Mouse (Mus musculus) forebrain, embryonic 12.5 days (tissue): ENCODE results near the gene Kat14. TPM values are rescaled to one million over a fixed set of nuclear protein-coding genes. Genes with fewer than 3 reads are reported as not detected.

ENCODE experiments used
- ATAC-seq: fragments of 200-750 bp; cut with Nextera tagmentation; 2 replicates; pipeline ENCODE4 v1.8.0; 2017; ENCODE audit warnings: moderate TSS enrichment; ENCODE audit not compliant: low FRiP score
- H3K27ac ChIP-seq: fragments of 300-500 bp; sonication (generic); 2 replicates; pipeline ENCODE4 v1.5.1; 2016; ENCODE audit warnings: mild to moderate bottlenecking
- H3K27me3 ChIP-seq: fragments of 300-500 bp; sonication (generic); 2 replicates; pipeline ENCODE4 v1.6.1; 2016; ENCODE audit warnings: mild to moderate bottlenecking
- H3K36me3 ChIP-seq: fragments of 300-500 bp; sonication (generic); replicated peaks from 2 replicates; pipeline ENCODE4 v1.6.1; 2016; ENCODE audit warnings: mild to moderate bottlenecking
- H3K4me1 ChIP-seq: fragments of 300-500 bp; sonication (generic); 2 replicates; pipeline ENCODE4 v1.6.1; 2016
- H3K4me2 ChIP-seq: fragments of 300-500 bp; sonication (generic); 2 replicates; pipeline ENCODE4 v1.6.1; 2016; ENCODE audit warnings: mild to moderate bottlenecking, moderate library complexity
- H3K4me3 ChIP-seq: fragments of 300-500 bp; sonication (generic); replicated peaks from 2 replicates; pipeline ENCODE4 v1.5.1; 2016; ENCODE audit warnings: mild to moderate bottlenecking
- H3K9ac ChIP-seq: fragments of 300-500 bp; sonication (generic); 2 replicates; pipeline ENCODE4 v1.6.1; 2016; ENCODE audit warnings: mild to moderate bottlenecking
- H3K9me3 ChIP-seq: fragments of 300-500 bp; sonication (generic); 2 replicates; pipeline ENCODE4 v1.6.1; 2016
- WGBS: fragments of 180-500 bp; shearing (Covaris S2); methylation state at CpG from one replicate; pipeline ENCODE4 v1.1.7; 2016; 5-methylcytosine and 5-hydroxymethylcytosine counted together
- polyA plus RNA-seq: library from polyadenylated mRNA; unstranded; fragments of >200 nt; fragmentation: Nextera tagmentation; extraction: Ambion mirVana; gene quantifications from 2 replicates; pipeline ENCODE4 v1.2.1, GENCODE M21; 2016

Kat14 gene
- polyA plus RNA-seq = 41.2 and 42.9 TPM in 2 replicates

DNA sequence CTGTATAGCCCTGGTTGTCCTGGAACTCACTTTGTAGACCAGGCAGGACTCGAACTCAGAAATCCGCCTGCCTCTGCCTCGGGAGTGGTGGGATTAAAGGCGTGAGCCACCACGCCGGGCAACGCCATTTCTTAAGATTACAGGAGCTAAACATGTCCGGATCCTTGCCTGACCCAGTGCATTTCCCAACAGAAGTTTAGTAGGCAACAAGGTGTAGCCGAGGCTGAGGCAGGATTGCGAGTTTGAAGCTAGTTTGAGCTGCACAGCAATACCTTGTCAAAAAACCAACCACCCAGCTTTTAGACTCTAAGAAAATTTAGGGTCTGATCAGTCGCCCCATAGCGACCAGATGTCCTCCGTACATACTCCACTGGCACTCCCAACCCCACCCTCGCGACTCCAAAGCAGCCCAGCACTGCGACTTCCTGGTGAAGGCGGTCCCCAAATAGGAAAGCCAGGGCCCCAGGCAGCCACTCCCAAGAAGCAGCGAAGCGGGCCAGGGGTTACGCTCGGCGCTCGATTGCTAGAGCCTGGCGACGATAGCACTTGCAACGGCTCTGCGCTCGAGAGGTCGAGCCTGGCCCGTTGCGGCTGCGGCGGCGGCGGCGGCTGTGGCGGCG, at the start of gene Kat14, which contains the start of gene Pet117:
Kat14 (plus strand) TSS at position 584 of the 620 bp plus-strand sequence.
Pet117 (plus strand) TSS at position 597 of the 620 bp plus-strand sequence.
- Histone ChIP-seq H3K36me3 (peaks cover 6% of the 10 kb centered on the region), H3K9ac (peak within 1 kb of the TSS; percentile 81), H3K4me2 (peak within 1 kb of the TSS; percentile 62), H3K4me3 (peak within 1 kb of the TSS; percentile 78), H3K27ac (peak within 1 kb of the TSS; percentile 93), H3K9me3 (no peaks in the 10 kb centered on the region), H3K27me3 (no peaks in the 10 kb centered on the region), H3K4me1 (peaks cover 20% of the 10 kb centered on the region)
- peak; percentile 96 for ATAC-seq
- 7% methylated on average over 38 of the region's 38 CpGs for WGBS

DNA sequence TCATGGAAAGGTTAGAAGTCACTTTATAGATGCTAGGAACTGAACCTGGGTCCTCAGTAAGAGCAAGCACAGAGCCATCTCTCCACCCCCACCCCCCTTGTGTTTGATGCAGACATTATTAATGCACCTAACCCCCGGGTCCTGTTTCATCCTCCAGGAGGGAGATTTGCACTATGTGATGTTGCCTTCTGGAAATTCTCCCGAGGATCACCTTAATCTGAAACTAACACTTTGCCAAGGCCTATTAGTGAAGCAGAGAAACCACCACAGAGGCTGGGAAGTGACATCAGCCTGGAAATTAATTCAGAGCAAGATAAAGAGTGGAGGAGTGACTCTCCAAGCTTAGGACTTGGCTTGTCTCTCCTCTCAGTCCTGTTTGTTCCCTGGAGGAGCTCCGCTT, 44.6 kb upstream of the Kat14 start:
- Histone ChIP-seq H3K27me3 (peaks cover 20% of the 10 kb centered on the region), H3K9me3 (no peaks in the 10 kb centered on the region), H3K9ac (no peak overlapping the region), H3K4me1 (no peaks in the 10 kb centered on the region), H3K27ac (no peak overlapping the region), H3K36me3 (no peaks in the 10 kb centered on the region), H3K4me3 (no peak overlapping the region), H3K4me2 (no peak overlapping the region)
- 76% methylated on average over 3 of the region's 3 CpGs for WGBS
- ATAC-seq = no peak

DNA sequence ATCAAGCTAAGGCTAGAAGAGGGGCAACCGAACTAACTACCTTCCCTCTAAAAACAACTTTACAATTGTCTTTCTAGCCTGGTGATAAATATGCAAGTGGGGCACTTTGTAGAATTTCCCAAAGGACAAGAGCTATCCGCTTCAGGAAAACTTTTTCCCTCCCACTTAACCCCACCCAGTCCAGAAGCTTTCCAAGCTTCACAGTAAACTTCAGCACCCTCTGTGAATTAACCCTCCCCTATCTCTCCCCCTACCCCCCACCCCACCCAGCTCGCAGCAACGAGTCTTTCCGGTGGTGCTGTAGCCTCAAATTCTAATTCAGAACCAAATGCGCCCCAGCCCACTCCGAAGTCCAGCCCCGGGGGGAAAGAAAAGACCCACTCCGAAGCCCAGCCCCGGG, 39.3 kb upstream of the Kat14 start:
- Histone ChIP-seq H3K36me3 (no peaks in the 10 kb centered on the region), H3K4me1 (peaks cover 35% of the 10 kb centered on the region), H3K27ac (no peak overlapping the region), H3K4me3 (no peak overlapping the region), H3K9me3 (no peaks in the 10 kb centered on the region), H3K27me3 (peaks cover 72% of the 10 kb centered on the region), H3K4me2 (peak overlapping the region; percentile 3; the same call in 1 of the 2 replicates), H3K9ac (no peak overlapping the region)
- 5% methylated on average over 9 of the region's 10 CpGs for WGBS
- ATAC-seq = no peak

DNA sequence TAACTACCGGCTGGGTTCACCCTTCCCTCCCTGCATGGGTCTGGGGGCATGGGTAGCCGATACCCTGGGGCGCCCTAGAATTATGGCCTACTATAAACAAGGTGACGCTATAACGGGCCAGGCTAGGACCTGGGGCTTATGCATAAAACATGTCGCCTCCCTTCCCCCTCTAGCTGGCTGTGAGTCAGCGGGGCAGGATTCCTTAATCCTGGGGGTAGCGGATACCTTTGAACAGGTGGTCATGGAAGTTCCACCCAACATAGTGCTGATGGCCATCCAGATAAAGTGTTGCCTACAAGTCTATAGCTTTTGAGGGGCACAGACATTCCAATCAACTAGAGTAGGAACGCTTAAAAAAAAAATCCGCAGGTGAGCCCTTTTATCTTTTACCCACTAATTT, 38.8 kb upstream of the Kat14 start:
- no peak overlapping the region for H3K9ac ChIP-seq
- no peak overlapping the region for H3K4me3 ChIP-seq
- peak overlapping the region; percentile 3; the same call in 1 of the 2 replicates for H3K4me2 ChIP-seq
- WGBS = 3% methylated on average over 10 of the region's 10 CpGs
- H3K27me3 ChIP-seq = peaks cover 76% of the 10 kb centered on the region
- H3K36me3 ChIP-seq = no peaks in the 10 kb centered on the region
- no peak for ATAC-seq
- H3K27ac ChIP-seq = no peak overlapping the region
- H3K9me3 ChIP-seq = no peaks in the 10 kb centered on the region
- peaks cover 35% of the 10 kb centered on the region for H3K4me1 ChIP-seq

DNA sequence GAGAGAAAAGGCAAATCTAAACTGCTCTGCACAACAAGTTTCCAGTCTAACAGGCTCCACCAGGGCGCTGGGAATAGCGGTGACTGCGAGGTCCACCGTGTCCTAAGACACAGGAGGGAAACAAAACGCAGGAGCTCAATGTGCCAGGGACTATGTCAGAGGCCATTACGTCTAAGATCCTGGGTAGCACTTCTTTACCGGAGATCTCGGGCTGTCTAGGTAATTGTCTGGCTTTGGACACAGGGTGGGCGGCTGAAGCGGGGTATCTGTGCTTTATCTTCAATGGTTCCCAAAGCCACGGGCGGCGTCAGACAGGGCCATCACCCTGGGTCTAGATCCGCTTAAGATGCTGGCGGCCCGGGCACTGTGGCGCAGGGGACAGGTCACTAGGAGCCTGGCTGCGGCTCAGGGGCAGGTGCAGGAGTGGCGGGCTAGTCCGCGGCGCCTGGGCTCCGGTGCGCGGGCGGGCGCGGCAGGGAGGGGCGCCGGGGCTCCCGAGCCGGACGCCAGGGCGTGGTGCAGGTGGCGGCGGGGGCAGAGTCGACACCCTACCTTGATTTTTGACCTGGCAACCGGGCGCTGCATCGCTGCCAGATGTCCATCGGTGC, 38.3 kb upstream of the Kat14 start:
- peak overlapping the region; percentile 48 for H3K4me3 ChIP-seq
- peak overlapping the region; percentile 30; the same call in 1 of the 2 replicates for H3K9ac ChIP-seq
- H3K36me3 ChIP-seq = no peaks in the 10 kb centered on the region
- peak overlapping the region; percentile 83 for H3K4me2 ChIP-seq
- peaks cover 35% of the 10 kb centered on the region for H3K4me1 ChIP-seq
- H3K27me3 ChIP-seq = peaks cover 82% of the 10 kb centered on the region
- peak; percentile 37; the same call in 1 of the 2 replicates for ATAC-seq
- no peaks in the 10 kb centered on the region for H3K9me3 ChIP-seq
- under 1% methylated on average over 33 of the region's 41 CpGs for WGBS
- H3K27ac ChIP-seq = no peak overlapping the region

DNA sequence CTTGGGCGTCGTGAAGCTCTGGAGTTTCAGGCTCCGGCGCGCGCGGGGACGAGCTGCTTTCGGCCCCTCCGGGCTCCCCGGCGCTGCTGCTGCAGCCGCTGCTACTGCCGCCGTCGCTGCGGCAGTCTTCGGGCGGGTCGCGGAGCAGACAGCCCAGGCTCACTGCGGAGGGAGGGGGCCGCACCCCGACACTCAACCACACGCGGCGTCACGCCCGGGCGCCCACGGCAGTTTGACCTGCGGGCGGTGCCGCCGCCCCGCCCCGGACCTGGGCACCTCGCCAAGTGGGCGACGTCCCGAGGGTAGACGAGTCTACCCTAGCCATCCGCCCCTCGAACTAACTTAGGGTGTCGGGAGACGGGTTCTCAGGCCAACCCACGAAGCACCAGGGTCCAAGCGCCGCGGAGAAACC, 37.8 kb upstream of the Kat14 start:
- H3K27ac ChIP-seq = no peak overlapping the region
- peak overlapping the region; percentile 83 for H3K4me2 ChIP-seq
- no peaks in the 10 kb centered on the region for H3K36me3 ChIP-seq
- H3K4me3 ChIP-seq = peak overlapping the region; percentile 48
- peak overlapping the region; percentile 30; the same call in 1 of the 2 replicates for H3K9ac ChIP-seq
- no peaks in the 10 kb centered on the region for H3K9me3 ChIP-seq
- under 1% methylated on average over 48 of the region's 50 CpGs for WGBS
- ATAC-seq = peak; percentile 72
- peaks cover 35% of the 10 kb centered on the region for H3K4me1 ChIP-seq
- peaks cover 85% of the 10 kb centered on the region for H3K27me3 ChIP-seq

DNA sequence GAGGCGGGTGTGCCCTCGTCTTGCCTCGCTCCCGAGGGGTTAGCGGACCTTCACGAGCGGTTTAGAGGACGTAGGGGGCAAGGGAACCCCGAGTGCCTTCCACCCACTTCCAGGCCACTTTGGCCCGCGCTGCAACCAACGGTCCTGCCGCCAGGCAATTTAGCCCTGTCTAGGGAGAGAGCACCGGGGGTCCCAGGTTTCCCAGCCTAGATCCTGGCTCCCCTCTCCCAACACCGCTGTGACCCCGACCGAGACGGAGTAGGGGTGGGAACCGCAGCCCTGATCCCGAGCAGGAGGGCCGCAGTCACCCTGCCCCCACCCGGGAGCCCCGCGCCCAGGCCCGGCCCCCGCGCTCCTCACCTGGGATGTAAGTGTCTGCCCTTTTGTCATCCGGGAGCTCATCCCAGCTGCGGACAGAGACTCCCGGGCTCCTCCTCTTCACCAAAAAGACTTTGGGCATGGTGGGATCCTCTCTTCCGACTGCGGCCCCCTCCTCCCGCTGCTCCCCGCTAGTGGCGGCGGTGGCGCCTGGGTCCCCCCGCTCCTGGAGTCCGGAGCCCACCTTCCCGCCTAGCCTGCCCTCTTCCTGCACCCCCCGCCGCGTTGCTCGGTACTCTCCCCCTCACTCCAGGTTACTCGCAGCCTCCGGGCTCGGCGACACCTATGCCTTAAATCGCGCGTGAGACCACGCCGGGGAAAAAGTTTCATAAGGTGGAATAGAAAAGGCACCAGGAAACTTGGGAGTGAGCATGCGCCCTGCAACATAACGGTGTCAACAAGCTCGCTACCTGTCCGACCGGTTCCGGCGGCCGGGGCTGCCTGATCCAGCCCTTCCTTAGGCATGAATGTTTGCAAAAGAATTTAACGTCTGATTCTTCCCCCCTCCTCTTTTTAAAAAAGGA, 37.1 kb upstream of the Kat14 start, which contains the start of gene Ovol2:
Ovol2 (minus strand) TSS at position 746 of the 902 bp plus-strand sequence.
- H3K4me3 ChIP-seq = peak within 1 kb of the TSS; percentile 48
- no peaks in the 10 kb centered on the region for H3K9me3 ChIP-seq
- peaks cover 35% of the 10 kb centered on the region for H3K4me1 ChIP-seq
- peaks cover 88% of the 10 kb centered on the region for H3K27me3 ChIP-seq
- no peaks in the 10 kb centered on the region for H3K36me3 ChIP-seq
- ATAC-seq = peak; percentile 59
- peak within 1 kb of the TSS; percentile 83 for H3K4me2 ChIP-seq
- peak within 1 kb of the TSS; percentile 30; the same call in 1 of the 2 replicates for H3K9ac ChIP-seq
- WGBS = under 1% methylated on average over 62 of the region's 62 CpGs
- H3K27ac ChIP-seq = no peak within 1 kb of the TSS

DNA sequence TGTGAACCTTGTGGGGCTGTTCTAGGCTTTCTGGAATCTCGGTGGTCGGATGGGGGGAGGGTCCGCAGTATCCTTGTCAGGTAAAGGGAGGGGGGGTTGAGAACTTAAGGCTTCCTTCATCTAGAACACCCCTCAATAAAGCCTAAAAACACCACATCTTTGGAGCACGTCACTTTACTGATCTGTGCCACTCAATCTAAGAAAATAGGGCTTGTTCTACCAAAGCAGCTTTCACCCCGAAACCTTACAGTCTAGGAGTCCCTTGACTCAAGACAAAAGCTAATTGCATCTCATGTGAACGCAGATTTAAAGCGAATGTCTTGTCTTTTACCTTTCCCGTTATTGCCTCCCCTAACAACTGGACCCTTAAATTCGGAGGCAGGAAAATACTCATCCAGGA, 36.3 kb upstream of the Kat14 start:
- Histone ChIP-seq H3K9ac (no peak overlapping the region), H3K4me1 (peaks cover 35% of the 10 kb centered on the region), H3K27ac (no peak overlapping the region), H3K4me3 (peak overlapping the region; percentile 16; the same call in 1 of the 2 replicates), H3K4me2 (peak overlapping the region; percentile 83), H3K9me3 (no peaks in the 10 kb centered on the region), H3K36me3 (no peaks in the 10 kb centered on the region), H3K27me3 (peaks cover 89% of the 10 kb centered on the region)
- ATAC-seq = no peak
- 3% methylated on average over 9 of the region's 9 CpGs for WGBS

DNA sequence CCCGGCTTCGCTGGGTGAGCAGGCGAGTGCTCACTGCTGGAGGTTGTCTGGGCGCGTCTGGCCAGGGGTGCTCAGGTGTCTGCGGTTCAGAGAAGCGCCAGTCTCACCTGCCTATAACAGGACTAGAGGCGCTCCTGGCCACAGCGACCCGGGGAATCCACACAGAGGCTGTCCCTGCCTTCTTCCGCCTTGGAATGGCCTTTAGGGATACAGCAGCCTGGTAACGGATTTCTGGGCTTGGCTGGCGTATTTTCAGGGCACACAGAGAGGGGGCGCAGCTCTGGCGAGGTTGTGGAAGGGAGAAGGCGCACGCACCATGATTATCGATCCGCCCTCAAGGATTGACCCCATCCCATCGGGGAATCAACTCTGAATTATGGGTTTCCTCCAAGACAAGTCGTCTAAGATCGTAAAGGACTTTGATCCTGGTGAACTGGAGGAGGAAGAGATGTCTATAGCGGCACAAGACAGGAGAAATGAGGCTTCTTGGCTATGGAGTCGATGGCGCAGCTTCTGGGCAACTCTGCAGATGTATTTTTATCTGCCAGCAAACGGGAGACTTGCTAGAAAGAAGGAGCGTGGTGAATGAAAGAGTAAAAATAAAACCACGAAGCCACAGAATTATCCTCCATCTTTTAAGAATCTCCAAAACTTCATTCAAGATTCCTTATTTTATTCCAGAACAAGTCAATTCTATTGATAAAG, 35.5 kb upstream of the Kat14 start:
- H3K4me1 ChIP-seq = peaks cover 35% of the 10 kb centered on the region
- no peaks in the 10 kb centered on the region for H3K9me3 ChIP-seq
- 7% methylated on average over 28 of the region's 28 CpGs for WGBS

DNA sequence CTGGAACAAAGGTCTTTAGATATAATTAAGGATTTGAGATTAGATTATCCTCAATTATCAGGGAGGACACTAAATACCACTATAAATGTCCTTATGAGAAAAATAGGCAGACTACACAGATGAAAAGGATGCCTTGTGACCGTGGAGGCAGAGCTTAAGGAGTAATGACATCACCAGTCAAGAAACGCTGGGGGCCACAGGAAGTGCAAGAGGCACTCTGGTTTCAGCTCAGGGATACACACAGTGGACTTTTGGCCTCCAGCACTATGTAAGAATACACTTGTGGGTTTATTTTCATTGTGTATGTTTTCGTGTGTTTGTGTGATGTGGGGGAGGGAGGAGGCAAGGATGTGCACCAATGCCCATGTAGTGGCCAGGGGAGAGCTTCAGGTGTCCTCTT, 31.6 kb upstream of the Kat14 start:
- no peak overlapping the region for H3K4me3 ChIP-seq
- WGBS = 68% methylated on average over 3 of the region's 3 CpGs
- ATAC-seq = no peak
- no peak overlapping the region for H3K27ac ChIP-seq
- H3K9ac ChIP-seq = no peak overlapping the region
- no peaks in the 10 kb centered on the region for H3K36me3 ChIP-seq
- no peak overlapping the region for H3K4me2 ChIP-seq
- H3K4me1 ChIP-seq = peaks cover 8% of the 10 kb centered on the region; the same call in 1 of the 2 replicates
- H3K27me3 ChIP-seq = peaks cover 44% of the 10 kb centered on the region
- H3K9me3 ChIP-seq = no peaks in the 10 kb centered on the region

More for the DNA sequence above, 35.5 kb upstream of the Kat14 start:
- no peak for ATAC-seq
- H3K27me3 ChIP-seq = peaks cover 84% of the 10 kb centered on the region
- H3K27ac ChIP-seq = no peak overlapping the region
- peak overlapping the region; percentile 83 for H3K4me2 ChIP-seq
- H3K9ac ChIP-seq = 0 out of 2 replicates have a peak overlapping the region, but pooled peaks have one; percentile 29
- H3K4me3 ChIP-seq = peak overlapping the region; percentile 16
- no peaks in the 10 kb centered on the region for H3K36me3 ChIP-seq

DNA sequence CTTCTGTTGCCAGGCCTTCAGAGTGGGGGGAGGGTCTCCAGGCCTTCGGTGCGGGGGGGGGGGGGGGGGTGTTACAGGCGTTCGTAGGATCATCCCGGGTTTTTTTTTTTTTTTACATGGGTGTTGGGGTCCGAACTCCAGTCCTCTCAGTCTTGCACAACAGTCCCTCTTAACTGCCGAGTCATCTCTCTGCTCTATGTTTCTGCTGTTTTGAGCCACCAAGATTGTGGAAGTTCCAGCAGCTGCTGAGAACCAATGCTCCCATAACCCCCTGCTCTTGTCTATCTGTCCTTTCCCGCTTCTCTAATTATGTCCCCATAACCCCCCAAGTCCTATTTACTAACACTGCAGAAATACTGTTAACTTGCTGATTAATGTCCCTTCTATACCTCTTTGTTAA, 31.1 kb upstream of the Kat14 start:
- Histone ChIP-seq H3K9me3 (no peaks in the 10 kb centered on the region), H3K4me3 (no peak overlapping the region), H3K4me1 (peaks cover 5% of the 10 kb centered on the region; the same call in 1 of the 2 replicates), H3K9ac (no peak overlapping the region), H3K27me3 (peaks cover 39% of the 10 kb centered on the region), H3K4me2 (no peak overlapping the region), H3K27ac (no peak overlapping the region), H3K36me3 (no peaks in the 10 kb centered on the region)
- ATAC-seq = no peak
- WGBS = 83% methylated on average over 7 of the region's 8 CpGs
